Mouse (Mus musculus) brain, embryonic 14.5 days (tissue): ENCODE results near the gene Elmo3.

Source experiments
- CTCF ChIP-seq: fragments of 200-500 bp; IDR thresholded peaks from 2 replicates; pipeline ENCODE4 v1.5.1; 2012; ENCODE audit warnings: inconsistent platforms, mild to moderate bottlenecking, moderate library complexity, borderline replicate concordance; ENCODE audit not compliant: insufficient read depth, insufficient read length; ENCODE audit errors: extremely low read depth
- POLR2A ChIP-seq: fragments of 200-500 bp; IDR thresholded peaks from 2 replicates; pipeline ENCODE4 v1.6.1; 2012; ENCODE audit warnings: mild to moderate bottlenecking, inconsistent platforms, borderline replicate concordance; ENCODE audit not compliant: poor library complexity, insufficient read depth, insufficient read length, severe bottlenecking; ENCODE audit errors: extremely low read depth

DNA sequence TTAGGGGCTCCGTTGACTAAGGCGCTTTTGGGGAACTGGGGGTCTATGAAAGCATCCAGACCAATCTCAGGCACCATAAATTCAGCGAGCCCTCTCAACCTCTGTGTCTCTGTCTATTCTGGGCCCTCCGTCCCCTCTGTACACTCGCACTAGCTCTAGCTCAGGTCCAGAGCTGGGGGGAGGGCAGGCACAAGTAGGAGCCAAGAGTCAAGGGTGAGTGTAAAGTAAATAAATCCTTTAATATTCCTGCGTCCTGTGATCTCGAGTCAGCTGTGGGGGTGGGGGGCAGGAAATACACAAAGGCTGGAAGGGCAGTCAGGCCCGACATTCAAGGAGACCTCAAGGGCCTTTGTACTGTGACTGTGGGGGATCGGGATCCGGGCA is 36.3 kb upstream of the Elmo3 start:
- TF ChIP-seq CTCF (no peak), POLR2A (no peak)
